Mouse (Mus musculus) CH12.LX (cell line): ENCODE measurements around the gene Kcng4.

Experiments
- CTCF ChIP-seq, 2 experiments: IDR thresholded peaks in 1 of 2; conservative IDR thresholded peaks in 1 of 2; 2 replicates each; pipeline ENCODE4 v1.5.1; 2011 to 2012; ENCODE audit warnings: low read depth in 2 of 2, low read length in 2 of 2, improper control_type of control experiment in 1 of 2, inconsistent platforms in 1 of 2, mild to moderate bottlenecking in 1 of 2, moderate library complexity in 1 of 2
- MAFK ChIP-seq: IDR thresholded peaks from 2 replicates; pipeline ENCODE4 v1.6.1; 2011; ENCODE audit warnings: low read length, improper control_type of control experiment; ENCODE audit not compliant: insufficient replicate concordance
- MXI1 ChIP-seq: IDR thresholded peaks from 2 replicates; pipeline ENCODE4 v1.6.1; 2011; ENCODE audit warnings: mild to moderate bottlenecking, low read depth, low read length, improper control_type of control experiment
- TCF12 ChIP-seq: IDR thresholded peaks from 2 replicates; pipeline ENCODE4 v1.6.1; 2014; ENCODE audit warnings: low read depth, mild to moderate bottlenecking, inconsistent platforms, low read length, improper control_type of control experiment
- USF1 ChIP-seq: IDR thresholded peaks from 2 replicates; pipeline ENCODE4 v1.6.1; 2014; ENCODE audit warnings: low read depth, mild to moderate bottlenecking, inconsistent platforms, low read length, improper control_type of control experiment
- USF2 ChIP-seq: conservative IDR thresholded peaks from 2 replicates; pipeline ENCODE4 v1.6.1; 2011; ENCODE audit warnings: low read depth, low read length, improper control_type of control experiment

DNA sequence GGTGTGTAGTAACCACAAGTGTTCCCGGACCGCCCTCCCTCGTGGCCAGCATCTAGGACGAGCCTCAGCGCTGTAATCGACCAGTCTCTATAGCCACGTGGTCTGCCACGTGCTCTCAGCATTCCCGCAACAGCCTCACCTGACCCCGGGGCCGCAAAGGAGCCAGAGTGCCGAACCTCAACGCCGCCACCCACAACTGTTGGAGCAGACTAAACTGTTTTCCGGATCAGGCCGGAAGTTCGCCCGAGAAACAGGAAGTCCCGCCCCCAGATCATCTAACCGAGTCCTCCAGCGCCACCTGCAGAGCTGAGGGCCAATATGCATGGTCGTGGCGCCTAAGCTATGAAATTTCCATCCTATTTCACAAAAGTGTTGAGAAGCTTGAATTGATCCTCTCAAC lies 30.5 kb downstream of the Kcng4 start, which contains the start of gene Taf1c:
- TF ChIP-seq MAFK (no peak), MXI1 (peak; percentile 94), USF1 (peak; percentile 37), CTCF (conservative IDR thresholded peaks at IDR 0.05 in 1 of 2, IDR thresholded peaks at IDR 0.05 in 1 of 2; ENCODE audit: low read depth in 2 of 2, low read length in 2 of 2) (peak; percentile 33 to 97; a peak in 3 of 4 replicates), USF2 (no peak), TCF12 (peak; percentile 88)
